Mouse (Mus musculus) midbrain, embryonic 13.5 days (tissue): ENCODE results near the gene Inpp5f. TPM values are rescaled to one million over a fixed set of nuclear protein-coding genes. Genes with fewer than 3 reads are reported as not detected.

ENCODE experiments used
- ATAC-seq: fragments of 200-750 bp; cut with Nextera tagmentation; 2 replicates; pipeline ENCODE4 v1.8.0; 2017; ENCODE audit warnings: mild to moderate bottlenecking, moderate TSS enrichment, moderate library complexity
- H3K27ac ChIP-seq: fragments of 300-500 bp; sonication (generic); 2 replicates; pipeline ENCODE4 v1.5.1; 2015; ENCODE audit warnings: inconsistent platforms, mild to moderate bottlenecking, moderate library complexity
- H3K27me3 ChIP-seq: fragments of 300-500 bp; sonication (generic); 2 replicates; pipeline ENCODE4 v1.6.1; 2015; ENCODE audit warnings: mild to moderate bottlenecking, inconsistent platforms
- H3K36me3 ChIP-seq: fragments of 300-500 bp; sonication (generic); 2 replicates; pipeline ENCODE4 v1.6.1; 2015; ENCODE audit warnings: mild to moderate bottlenecking, inconsistent platforms
- H3K4me1 ChIP-seq: fragments of 300-500 bp; sonication (generic); replicated peaks from 2 replicates; pipeline ENCODE4 v1.6.1; 2015; ENCODE audit warnings: inconsistent platforms
- H3K4me2 ChIP-seq: fragments of 300-500 bp; sonication (generic); replicated peaks from 2 replicates; pipeline ENCODE4 v1.6.1; 2015; ENCODE audit warnings: moderate library complexity, mild to moderate bottlenecking, inconsistent platforms
- H3K4me3 ChIP-seq: fragments of 300-500 bp; sonication (generic); replicated peaks from 2 replicates; pipeline ENCODE4 v1.5.1; 2015; ENCODE audit warnings: mild to moderate bottlenecking, inconsistent platforms
- H3K9ac ChIP-seq: fragments of 300-500 bp; sonication (generic); replicated peaks from 2 replicates; pipeline ENCODE4 v1.6.1; 2015; ENCODE audit warnings: mild to moderate bottlenecking, inconsistent platforms
- H3K9me3 ChIP-seq: fragments of 300-500 bp; sonication (generic); 2 replicates; pipeline ENCODE4 v1.6.1; 2016; ENCODE audit warnings: mild to moderate bottlenecking, inconsistent platforms
- WGBS: fragments of 180-500 bp; shearing (Covaris S2); methylation state at CpG from one replicate; pipeline ENCODE4 v1.1.7; 2015; 5-methylcytosine and 5-hydroxymethylcytosine counted together
- polyA plus RNA-seq: library from polyadenylated mRNA; unstranded; fragments of >200 nt; fragmentation: Nextera tagmentation; extraction: Ambion mirVana; gene quantifications from 2 replicates; pipeline ENCODE4 v1.2.1, GENCODE M21; 2015

The Inpp5f gene
- polyA plus RNA-seq, 1 experiment from 2014 or later, result 306 TPM

DNA sequence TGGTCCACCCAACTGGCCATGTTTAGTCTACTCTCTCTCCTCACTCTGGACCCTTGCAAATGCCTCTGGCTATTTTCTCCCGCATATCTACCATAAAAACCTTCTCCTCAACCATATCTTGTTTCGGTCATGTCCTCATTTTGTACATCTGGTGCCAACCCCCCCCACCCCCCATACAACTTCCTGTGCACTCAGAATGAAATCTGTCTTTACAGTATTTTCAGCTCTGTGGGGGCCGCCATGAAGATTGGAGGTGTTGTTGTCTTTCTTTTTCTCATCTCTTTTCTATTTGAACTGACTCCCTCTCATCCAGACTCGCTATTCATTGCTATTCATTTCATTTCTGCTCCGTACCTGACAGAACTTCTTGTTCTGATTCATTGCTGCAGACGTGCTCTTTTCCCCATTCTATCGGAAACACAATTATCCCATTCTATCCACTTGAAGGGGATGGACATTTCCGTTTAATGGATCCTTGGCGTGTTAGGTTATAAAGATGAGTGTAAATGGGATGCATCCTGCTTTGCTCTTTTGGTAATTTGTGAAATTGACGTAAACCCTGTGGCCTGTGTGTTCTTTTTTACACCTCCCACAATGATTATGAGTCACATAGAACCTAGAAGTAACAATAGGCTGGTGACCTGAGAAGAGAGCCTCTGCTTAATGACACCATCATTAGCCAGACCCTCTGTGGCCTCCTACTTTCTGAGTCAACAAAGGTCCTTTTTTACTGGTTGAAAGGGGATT, 32.8 kb upstream of the Inpp5f start:
- Histone ChIP-seq H3K27me3 (no peaks in the 10 kb centered on the region), H3K36me3 (no peaks in the 10 kb centered on the region), H3K4me3 (no peak overlapping the region), H3K4me2 (no peak overlapping the region), H3K27ac (no peak overlapping the region), H3K4me1 (peaks cover 13% of the 10 kb centered on the region), H3K9me3 (no peaks in the 10 kb centered on the region), H3K9ac (no peak overlapping the region)
- WGBS, result 70% methylated on average over 10 of the region's 10 CpGs
- ATAC-seq, result no peak; the same call in 1 of the 2 replicates

DNA sequence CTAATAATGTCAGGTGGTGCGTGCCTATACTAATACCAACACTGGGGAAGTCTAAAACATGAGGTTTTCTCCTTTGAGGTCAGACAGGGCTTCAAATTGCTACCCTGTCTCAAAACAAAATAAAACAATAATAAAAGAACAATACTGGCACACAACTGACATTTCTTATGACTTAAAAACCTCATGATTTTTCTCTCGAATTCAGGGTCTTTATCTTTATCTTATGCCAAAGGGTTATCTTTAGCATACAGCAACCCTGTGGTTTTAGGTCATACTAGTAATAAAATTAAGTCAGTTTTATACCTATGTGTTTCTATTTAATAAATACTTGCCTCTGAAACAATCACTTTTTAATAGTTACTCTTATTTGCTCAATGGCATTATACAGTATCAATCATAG, 31.7 kb upstream of the Inpp5f start:
- H3K4me3 ChIP-seq, result no peak overlapping the region
- H3K4me1 ChIP-seq, result peaks cover 9% of the 10 kb centered on the region
- H3K4me2 ChIP-seq, result no peak overlapping the region
- H3K36me3 ChIP-seq, result no peaks in the 10 kb centered on the region
- H3K9ac ChIP-seq, result no peak overlapping the region
- no peak for ATAC-seq
- no peaks in the 10 kb centered on the region for H3K27me3 ChIP-seq
- WGBS, result 88% methylated on average over 2 of the region's 2 CpGs
- H3K9me3 ChIP-seq, result no peaks in the 10 kb centered on the region
- no peak overlapping the region for H3K27ac ChIP-seq

DNA sequence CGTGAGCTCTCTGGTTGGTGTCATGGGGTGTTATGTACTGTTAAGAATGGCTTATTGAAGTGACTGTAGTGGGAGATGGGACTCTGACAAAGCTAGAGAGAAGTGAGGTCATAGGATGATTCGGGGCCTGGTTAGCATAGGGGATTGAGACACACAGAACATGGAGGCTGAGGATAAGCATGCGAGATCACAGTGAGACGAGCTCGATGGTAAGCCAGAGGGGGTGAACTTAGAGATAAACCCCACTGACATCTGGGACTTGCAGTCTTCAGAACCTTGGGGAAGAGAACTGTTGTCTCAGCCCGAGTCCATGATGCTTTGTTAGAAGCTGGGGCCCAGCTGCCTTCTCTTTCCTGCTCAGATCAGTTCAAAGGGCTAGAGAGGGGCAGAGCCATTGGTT, 30.8 kb upstream of the Inpp5f start:
- Histone ChIP-seq H3K9ac (no peak overlapping the region), H3K4me2 (no peak overlapping the region), H3K36me3 (no peaks in the 10 kb centered on the region), H3K9me3 (no peaks in the 10 kb centered on the region), H3K27ac (no peak overlapping the region), H3K4me1 (peaks cover 7% of the 10 kb centered on the region), H3K4me3 (no peak overlapping the region), H3K27me3 (no peaks in the 10 kb centered on the region)
- 92% methylated on average over 6 of the region's 6 CpGs for WGBS
- no peak for ATAC-seq

DNA sequence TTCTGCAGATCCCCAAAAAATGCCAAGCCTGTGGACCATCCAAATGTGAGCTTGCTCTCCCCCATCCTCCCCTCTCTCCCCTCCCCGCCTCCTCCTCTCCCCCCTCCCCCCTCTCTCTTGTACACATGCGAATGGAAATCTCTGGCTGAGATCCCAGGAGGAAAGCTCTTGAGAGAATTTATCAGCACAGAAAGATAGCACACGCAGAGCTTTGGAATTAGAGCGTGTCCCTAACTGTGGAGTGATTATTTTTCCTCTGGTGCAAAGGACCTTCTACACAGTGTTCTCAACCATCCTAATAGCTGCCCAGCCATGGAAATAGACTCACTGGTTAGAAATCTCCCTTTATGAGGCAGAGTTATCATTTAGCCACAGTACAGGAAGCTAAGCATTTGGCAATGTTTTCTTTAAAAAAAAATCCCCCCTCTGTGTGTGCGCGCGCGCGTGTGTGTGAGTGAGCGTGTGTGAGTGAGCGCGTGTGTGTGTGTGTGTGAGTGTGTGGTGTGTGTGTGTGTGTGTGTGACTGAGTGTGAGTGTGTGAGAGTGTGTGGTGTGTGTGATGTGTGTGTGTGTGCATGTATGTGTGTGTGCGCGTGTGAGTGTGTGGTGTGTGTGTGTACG, 29.2 kb upstream of the Inpp5f start:
- H3K36me3 ChIP-seq, result no peaks in the 10 kb centered on the region
- peak overlapping the region; percentile 27 for H3K27ac ChIP-seq
- 76% methylated on average over 15 of the region's 15 CpGs for WGBS
- no peak overlapping the region for H3K9ac ChIP-seq
- H3K4me3 ChIP-seq, result no peak overlapping the region
- H3K27me3 ChIP-seq, result no peaks in the 10 kb centered on the region
- peak; percentile 34; the same call in 1 of the 2 replicates for ATAC-seq
- H3K4me2 ChIP-seq, result no peak overlapping the region
- no peaks in the 10 kb centered on the region for H3K9me3 ChIP-seq
- peaks cover 7% of the 10 kb centered on the region for H3K4me1 ChIP-seq

DNA sequence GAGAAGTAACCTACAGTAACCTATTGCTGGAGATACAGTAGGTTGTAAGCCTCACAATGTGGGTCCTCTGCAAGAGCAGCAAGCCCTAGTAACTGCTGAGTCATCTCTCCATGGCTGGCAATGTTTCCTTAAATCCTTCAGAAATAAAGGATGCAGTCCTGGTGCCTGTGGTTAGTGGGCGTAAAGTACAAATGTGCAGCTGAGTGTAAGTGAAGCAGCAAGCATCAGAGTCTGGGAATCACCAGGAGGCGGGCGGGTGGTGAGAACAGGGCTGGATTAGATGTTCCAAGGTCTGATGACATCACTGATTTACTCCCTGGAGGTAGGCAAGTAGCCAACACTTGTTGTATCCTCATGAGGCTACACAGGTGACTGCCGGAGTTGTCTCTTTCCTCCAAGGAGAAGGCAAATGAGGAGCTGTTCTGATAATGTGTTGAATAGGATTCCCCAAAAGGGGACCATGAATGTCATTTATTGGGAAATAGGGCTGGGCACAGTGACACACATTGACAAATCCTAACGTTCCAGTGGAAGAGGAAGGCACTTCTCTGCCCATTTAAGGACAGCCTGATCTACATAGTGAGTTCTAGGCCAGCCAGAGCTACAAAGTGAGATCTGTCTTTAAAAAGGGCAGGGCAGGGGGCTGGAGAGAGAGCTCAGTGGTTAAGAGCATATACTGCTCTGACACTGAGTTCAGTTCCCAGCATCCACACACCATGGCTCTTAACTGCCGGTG, 27.7 kb upstream of the Inpp5f start:
- 81% methylated on average over 6 of the region's 6 CpGs for WGBS
- H3K27ac ChIP-seq, result no peak overlapping the region
- no peaks in the 10 kb centered on the region for H3K36me3 ChIP-seq
- H3K27me3 ChIP-seq, result no peaks in the 10 kb centered on the region
- H3K4me1 ChIP-seq, result peaks cover 7% of the 10 kb centered on the region
- H3K9ac ChIP-seq, result no peak overlapping the region
- ATAC-seq, result no peak
- no peaks in the 10 kb centered on the region for H3K9me3 ChIP-seq
- H3K4me2 ChIP-seq, result no peak overlapping the region
- no peak overlapping the region for H3K4me3 ChIP-seq

DNA sequence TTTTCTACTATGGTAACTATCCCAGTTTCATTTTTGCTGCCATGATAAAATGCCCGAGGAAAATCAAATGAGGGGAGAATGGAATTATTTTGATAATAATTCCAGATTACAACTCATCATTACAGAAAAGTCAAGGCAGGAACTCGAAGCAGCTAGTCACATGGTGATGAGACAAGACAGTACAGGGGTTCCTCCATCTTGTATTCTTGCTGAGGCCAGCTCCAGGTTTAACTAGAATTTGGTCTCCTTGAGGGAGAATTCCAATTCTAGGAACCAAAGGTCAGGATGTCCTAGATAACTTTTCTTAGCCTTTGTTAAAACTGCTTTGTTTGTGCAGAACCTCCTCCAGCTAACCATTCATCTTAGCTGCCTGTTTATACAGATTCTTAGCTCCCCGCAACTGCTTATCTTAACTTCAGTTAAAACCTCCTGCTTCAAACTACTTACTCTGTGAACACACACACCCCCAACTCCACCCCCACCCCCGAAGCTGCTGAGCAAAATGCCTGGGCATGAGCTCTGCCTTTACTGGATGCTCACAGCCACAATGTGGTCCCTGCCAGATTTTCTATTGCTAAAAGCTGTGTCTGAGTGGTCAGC, 23.7 kb upstream of the Inpp5f start:
- Histone ChIP-seq H3K27ac (no peak overlapping the region), H3K9me3 (no peaks in the 10 kb centered on the region), H3K27me3 (no peaks in the 10 kb centered on the region), H3K4me3 (no peak overlapping the region), H3K36me3 (no peaks in the 10 kb centered on the region), H3K4me2 (no peak overlapping the region), H3K4me1 (peaks cover 19% of the 10 kb centered on the region), H3K9ac (no peak overlapping the region)
- WGBS, result 77% methylated on average over 4 of the region's 4 CpGs
- ATAC-seq, result no peak

DNA sequence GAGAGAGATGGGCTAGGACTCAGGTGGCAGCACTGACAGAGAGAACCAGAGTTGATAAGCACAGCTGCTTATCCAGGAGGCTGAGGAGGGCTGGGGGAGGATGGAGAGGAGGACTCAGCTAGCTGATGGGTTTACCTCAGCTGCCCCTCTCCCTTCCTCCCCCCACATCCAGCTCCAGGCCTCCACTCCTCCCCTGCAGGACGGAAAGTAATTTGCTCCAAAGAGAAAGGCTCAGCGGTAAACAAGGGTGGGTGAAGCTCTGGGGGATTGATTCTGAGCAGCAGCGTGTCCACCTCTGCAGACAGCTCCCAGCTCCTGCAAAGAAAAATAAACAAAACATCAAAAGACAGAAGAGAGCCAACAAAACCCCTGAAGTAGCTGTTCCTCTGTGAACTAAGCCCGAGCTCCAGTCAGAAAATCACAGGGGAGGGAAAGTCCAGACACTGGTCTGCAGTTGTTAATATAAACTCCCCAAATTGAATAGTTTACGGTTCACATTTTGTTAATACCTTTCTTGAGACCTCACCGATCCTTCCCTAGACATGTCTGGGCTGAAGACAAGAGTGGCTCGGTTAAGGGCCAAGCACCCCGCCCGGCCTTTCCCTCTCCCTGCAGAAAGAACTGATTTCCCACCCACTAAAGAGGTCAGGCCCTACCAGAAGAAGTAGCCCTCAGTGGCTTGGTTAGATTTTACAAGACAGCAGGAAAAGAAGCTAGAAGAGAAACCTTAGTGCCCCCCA, 19.6 kb upstream of the Inpp5f start:
- no peaks in the 10 kb centered on the region for H3K9me3 ChIP-seq
- H3K4me2 ChIP-seq, result peak overlapping the region; percentile 27; the same call in 1 of the 2 replicates
- peak; percentile 86 for ATAC-seq
- H3K27ac ChIP-seq, result peak overlapping the region; percentile 86
- no peak overlapping the region for H3K9ac ChIP-seq
- no peaks in the 10 kb centered on the region for H3K27me3 ChIP-seq
- H3K36me3 ChIP-seq, result no peaks in the 10 kb centered on the region
- H3K4me3 ChIP-seq, result no peak overlapping the region
- WGBS, result 4% methylated on average over 9 of the region's 9 CpGs
- H3K4me1 ChIP-seq, result peaks cover 31% of the 10 kb centered on the region

DNA sequence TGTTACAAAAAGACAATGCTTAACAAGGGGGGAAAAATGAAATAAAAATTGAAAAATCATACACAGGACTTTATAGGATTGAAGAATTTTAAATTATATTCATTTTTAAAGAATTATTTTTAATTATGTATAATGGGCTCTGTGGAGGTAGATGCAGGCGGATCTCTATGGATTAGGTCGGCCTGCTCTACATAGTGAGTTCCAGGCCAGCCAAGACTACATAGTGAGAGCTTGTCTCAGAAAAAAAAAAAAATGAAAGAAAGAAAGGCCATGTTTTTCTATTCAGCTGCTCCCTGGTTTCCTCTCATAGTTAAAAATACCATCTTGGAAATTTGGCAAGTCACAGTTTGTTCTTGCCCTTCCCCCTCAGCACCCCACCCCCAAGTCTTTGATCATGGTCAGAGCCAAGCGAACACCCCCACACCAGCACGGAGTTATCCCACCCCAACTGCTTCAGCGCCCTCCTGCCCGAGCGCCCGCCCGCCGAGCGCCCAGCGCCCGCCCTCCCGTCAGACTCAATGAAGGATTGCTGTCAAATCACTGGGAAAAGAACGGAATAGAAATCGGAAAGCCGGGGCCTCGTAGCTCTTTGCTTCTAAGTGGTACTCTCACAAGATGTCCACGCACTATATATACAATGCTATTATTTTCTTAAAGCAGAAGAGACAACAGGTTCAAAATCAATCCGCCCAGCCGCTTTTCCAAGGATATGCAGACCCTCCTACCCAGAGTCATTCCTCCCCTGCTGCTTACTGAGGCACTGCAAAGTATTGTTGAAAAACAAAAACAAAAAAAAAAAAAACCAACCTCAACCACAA, 18.8 kb upstream of the Inpp5f start:
- Histone ChIP-seq H3K4me3 (peak overlapping the region; percentile 9), H3K9ac (no peak overlapping the region), H3K27ac (peak overlapping the region; percentile 86), H3K27me3 (no peaks in the 10 kb centered on the region), H3K4me1 (peaks cover 31% of the 10 kb centered on the region), H3K4me2 (peak overlapping the region; percentile 50), H3K36me3 (no peaks in the 10 kb centered on the region), H3K9me3 (no peaks in the 10 kb centered on the region)
- WGBS, result 3% methylated on average over 21 of the region's 21 CpGs
- ATAC-seq, result peak; percentile 67

DNA sequence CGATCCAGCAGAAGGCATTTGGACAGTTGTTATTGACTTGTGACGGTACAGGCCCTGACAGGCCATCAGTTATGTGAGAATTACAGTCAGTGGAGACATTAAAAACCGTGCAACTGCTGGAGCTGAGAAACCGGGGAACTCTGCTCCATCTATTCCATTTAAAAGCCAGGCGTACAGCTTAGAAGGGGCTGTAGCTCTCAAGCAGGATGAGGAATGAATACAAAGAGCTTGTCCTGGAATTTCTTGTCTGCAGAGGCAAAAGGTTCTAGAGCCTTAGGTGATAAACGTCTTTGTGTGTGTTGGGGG, 18.2 kb upstream of the Inpp5f start:
- H3K9me3 ChIP-seq, result no peaks in the 10 kb centered on the region
- H3K27me3 ChIP-seq, result no peaks in the 10 kb centered on the region
- 1% methylated on average over 6 of the region's 6 CpGs for WGBS
- H3K27ac ChIP-seq, result peak overlapping the region; percentile 86
- no peak overlapping the region for H3K9ac ChIP-seq
- H3K36me3 ChIP-seq, result no peaks in the 10 kb centered on the region
- H3K4me1 ChIP-seq, result peaks cover 31% of the 10 kb centered on the region
- ATAC-seq, result peak; percentile 40; the same call in 1 of the 2 replicates
- peak overlapping the region; percentile 9 for H3K4me3 ChIP-seq
- peak overlapping the region; percentile 50 for H3K4me2 ChIP-seq

DNA sequence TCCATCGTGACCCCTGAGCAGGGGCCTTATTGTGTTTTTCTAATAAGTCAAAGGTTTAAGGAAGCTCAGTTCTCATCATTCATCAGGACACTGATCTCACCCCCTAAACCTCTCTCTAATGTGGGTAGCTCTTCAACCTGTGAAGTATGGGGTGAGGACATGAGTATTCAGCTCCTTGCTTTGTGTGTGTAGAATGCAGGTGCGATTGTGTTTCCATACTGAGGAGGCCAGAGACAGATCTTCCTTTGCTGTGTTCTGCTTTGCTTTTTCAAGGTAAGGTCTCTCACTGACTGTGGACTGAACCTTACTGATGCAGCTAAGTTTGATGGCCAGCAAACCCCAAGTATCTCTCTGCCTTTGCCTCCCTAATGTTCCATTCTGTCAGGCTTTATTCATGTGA, 14.9 kb upstream of the Inpp5f start:
- no peak overlapping the region for H3K4me3 ChIP-seq
- H3K27ac ChIP-seq, result no peak overlapping the region
- WGBS, result 98% methylated on average over 2 of the region's 2 CpGs
- no peaks in the 10 kb centered on the region for H3K36me3 ChIP-seq
- H3K4me1 ChIP-seq, result peaks cover 23% of the 10 kb centered on the region
- no peak overlapping the region for H3K4me2 ChIP-seq
- ATAC-seq, result no peak
- no peaks in the 10 kb centered on the region for H3K9me3 ChIP-seq
- no peak overlapping the region for H3K9ac ChIP-seq
- no peaks in the 10 kb centered on the region for H3K27me3 ChIP-seq

DNA sequence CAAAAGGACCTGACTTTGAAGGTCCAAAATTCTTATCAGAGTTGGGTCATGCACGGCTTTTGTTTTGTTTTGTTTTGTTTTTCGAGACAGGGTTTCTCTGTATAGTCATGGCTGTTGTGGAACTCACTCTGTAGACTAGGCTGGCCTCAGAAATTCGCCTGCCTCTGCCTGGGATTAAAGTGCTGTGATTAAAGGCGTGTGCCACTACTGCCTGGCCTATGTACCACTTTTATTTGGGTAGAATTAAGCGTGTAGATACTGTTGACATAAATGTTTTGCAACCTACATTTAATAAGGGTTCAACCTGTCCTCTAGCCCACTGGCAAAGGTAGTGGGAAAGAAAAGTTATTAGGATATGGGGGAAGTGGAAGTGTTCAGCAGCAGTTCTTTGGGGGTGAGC, 12.1 kb upstream of the Inpp5f start:
- Histone ChIP-seq H3K36me3 (no peaks in the 10 kb centered on the region), H3K4me3 (no peak overlapping the region), H3K9ac (no peak overlapping the region), H3K27me3 (no peaks in the 10 kb centered on the region), H3K4me2 (no peak overlapping the region), H3K4me1 (no peaks in the 10 kb centered on the region), H3K9me3 (no peaks in the 10 kb centered on the region), H3K27ac (no peak overlapping the region)
- ATAC-seq, result no peak
- 84% methylated on average over 5 of the region's 5 CpGs for WGBS
